Mouse (Mus musculus) cerebellum, adult 2 months (tissue): ENCODE measurements around the gene Cfap161. TPM values are rescaled to one million over a fixed set of nuclear protein-coding genes. Genes with fewer than 3 reads are reported as not detected.

Experiments
- DNase-seq, 2 experiments: peaks; one replicate each; pipeline ENCODE4 v3.0.0; 2021
- H3K27ac ChIP-seq: fragments of 200-500 bp; 2 replicates; pipeline ENCODE4 v1.5.1; 2012; ENCODE audit warnings: low read length, control low read depth, inconsistent platforms; ENCODE audit not compliant: insufficient read depth
- H3K27me3 ChIP-seq: fragments of 200-500 bp; 2 replicates; pipeline ENCODE4 v1.6.1; 2012; ENCODE audit warnings: inconsistent platforms, mild to moderate bottlenecking, low read length, moderate library complexity; ENCODE audit not compliant: control insufficient read depth, insufficient read depth
- H3K4me1 ChIP-seq: fragments of 200-500 bp; 2 replicates; pipeline ENCODE4 v1.6.1; 2011; ENCODE audit warnings: low read length; ENCODE audit not compliant: control insufficient read depth, insufficient read depth
- H3K4me3 ChIP-seq: fragments of 200-500 bp; replicated peaks from 2 replicates; pipeline ENCODE3; 2011; ENCODE audit warnings: mild to moderate bottlenecking, low read depth, low read length, control low read depth; ENCODE audit not compliant: insufficient read depth
- CTCF ChIP-seq: fragments of 200-500 bp; IDR thresholded peaks from 2 replicates; pipeline ENCODE4 v1.5.1; 2011; ENCODE audit warnings: low read depth, mild to moderate bottlenecking, control low read depth, low read length, moderate library complexity, borderline replicate concordance; ENCODE audit not compliant: insufficient read depth
- POLR2A ChIP-seq: fragments of 200-500 bp; IDR thresholded peaks from 2 replicates; pipeline ENCODE4 v1.6.1; 2011; ENCODE audit warnings: low read length, control low read depth, borderline replicate concordance; ENCODE audit not compliant: insufficient read depth
- WGBS: fragments of 180-500 bp; shearing (Covaris S2); methylation state at CpG from one replicate; pipeline ENCODE4 v1.1.7; 2018; 5-methylcytosine and 5-hydroxymethylcytosine counted together
- polyA plus RNA-seq: library from polyadenylated mRNA; depleted of rRNA; stranded (reverse); fragments of >200 nt; gene quantifications from 2 replicates; pipeline ENCODE4 v1.2.3, GENCODE M21; 2012

Gene Cfap161
- polyA plus RNA-seq, 1 experiment: 1.7 TPM

DNA sequence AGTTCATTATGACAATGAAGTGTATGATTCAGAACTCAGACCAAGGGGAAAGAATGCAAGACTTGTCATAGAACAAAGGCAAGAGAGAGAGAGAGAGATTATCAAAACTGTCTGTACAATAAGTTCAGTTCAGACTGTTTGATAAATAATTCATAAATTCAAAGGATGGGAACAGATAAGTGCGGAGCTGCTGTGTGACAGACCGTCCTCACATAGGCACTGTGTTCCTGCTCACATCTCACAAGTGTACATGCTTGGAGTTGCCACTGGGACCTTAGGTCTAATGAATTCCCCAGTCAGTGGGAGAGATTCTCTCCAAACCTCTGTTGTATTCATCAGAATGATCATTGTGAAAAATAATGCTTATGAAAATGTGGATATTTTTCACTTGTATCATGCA, 27.3 kb upstream of the Cfap161 start:
- 95% methylated on average over 2 of the region's 2 CpGs for WGBS

DNA sequence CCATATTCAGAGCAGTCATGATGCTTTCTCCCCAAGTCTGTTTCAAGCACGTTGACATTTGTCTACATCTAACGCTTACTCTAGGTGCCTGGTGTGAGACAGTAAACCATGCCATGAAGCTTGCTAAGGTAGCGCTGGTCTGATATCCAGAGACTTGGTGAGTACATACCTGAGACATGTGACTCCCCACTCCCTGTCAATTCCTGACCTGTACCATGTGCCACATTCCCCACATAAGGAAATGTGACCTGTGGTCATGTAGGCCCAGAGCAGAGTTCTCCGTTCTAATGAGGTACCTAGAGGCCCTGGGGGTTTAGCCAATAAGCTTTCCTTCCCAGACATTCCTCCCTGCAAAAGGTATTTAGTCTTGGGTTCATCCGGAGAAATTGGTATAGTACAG, 22.2 kb upstream of the Cfap161 start:
- no peak overlapping the region for H3K4me3 ChIP-seq
- peaks cover 9% of the 10 kb centered on the region for H3K4me1 ChIP-seq
- no peaks in the 10 kb centered on the region for H3K27me3 ChIP-seq
- no peak overlapping the region for H3K27ac ChIP-seq
- no peak for DNase-seq
- no peak for TF ChIP-seq POLR2A
- TF ChIP-seq CTCF: no peak
- WGBS: 97% methylated on average over 5 of the region's 5 CpGs

More for the DNA sequence above, 27.3 kb upstream of the Cfap161 start:
- Histone ChIP-seq H3K4me3 (no peak overlapping the region), H3K27me3 (no peaks in the 10 kb centered on the region), H3K4me1 (no peaks in the 10 kb centered on the region), H3K27ac (no peak overlapping the region)
- TF ChIP-seq POLR2A (no peak), CTCF (no peak)
- DNase-seq: no peak

DNA sequence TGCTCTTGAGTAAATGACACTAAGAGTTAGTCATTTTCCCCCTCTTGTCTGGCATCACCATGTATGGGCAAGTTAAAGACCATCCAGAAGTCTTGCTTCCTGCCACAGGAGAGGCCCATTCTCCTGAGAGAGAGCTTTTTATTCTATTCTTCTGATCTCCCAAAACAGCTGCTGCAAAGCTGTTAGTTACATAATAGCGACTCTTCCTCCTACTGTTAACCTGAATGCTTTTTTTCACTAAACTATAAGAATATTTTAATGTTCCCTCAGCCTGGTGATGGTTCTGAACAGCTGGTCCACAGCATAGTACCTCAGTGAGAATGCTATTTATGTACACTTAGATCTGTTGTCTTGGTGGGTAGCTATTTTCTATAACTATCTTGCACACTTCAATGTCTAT, 21.0 kb upstream of the Cfap161 start:
- no peak for DNase-seq
- WGBS: 93% methylated on average over 1 of the region's 1 CpGs
- TF ChIP-seq POLR2A (no peak), CTCF (no peak)
- H3K27ac ChIP-seq: no peak overlapping the region
- no peak overlapping the region for H3K4me3 ChIP-seq
- H3K4me1 ChIP-seq: peaks cover 9% of the 10 kb centered on the region
- H3K27me3 ChIP-seq: no peaks in the 10 kb centered on the region

DNA sequence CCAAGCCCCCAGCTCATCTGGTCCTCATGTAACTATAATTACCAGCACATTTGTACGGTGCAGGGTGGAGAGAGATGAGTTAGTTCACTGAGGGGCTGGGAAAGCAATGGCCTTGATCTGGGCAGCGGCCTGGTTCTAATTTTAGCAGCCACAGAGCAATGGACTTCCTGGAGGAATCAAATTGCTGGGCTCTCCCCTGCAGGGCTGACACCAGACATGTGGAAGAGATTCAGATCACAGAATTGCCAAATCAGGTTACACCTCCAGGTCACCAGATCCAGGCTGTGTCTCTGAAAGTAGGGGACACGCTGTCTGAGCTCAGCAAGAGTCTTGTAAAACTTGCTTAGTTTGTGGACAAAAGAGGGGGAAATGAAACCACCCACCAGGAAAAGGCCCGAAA, 19.3 kb upstream of the Cfap161 start:
- peak; percentile 59 to 74 for DNase-seq
- TF ChIP-seq POLR2A: no peak
- no peak for TF ChIP-seq CTCF
- Histone ChIP-seq H3K4me3 (no peak overlapping the region), H3K4me1 (peaks cover 17% of the 10 kb centered on the region), H3K27me3 (no peaks in the 10 kb centered on the region), H3K27ac (no peak overlapping the region)
- 5% methylated on average over 4 of the region's 4 CpGs for WGBS

DNA sequence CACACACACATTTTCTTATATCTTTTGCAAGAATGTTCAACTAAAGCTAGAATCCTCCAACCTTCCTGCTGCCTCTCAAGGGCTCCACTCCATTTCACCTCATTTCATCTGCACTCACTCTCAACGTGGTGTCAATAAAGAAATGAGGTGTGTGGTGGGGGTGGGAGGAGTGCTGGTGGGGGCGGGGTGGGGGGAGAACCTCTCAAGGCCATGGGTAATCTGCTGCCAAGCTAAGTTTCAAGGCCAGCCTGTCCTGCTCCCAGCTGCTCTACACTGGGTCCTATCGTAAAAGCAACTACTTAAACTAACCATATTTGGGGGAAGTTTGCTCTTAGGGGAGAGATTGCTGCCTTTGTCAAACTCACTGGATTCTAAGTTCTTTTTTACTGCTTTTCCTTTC, 18.8 kb upstream of the Cfap161 start:
- no peak for TF ChIP-seq CTCF
- no peak for TF ChIP-seq POLR2A
- Histone ChIP-seq H3K4me3 (no peak overlapping the region), H3K27ac (no peak overlapping the region), H3K4me1 (peaks cover 18% of the 10 kb centered on the region), H3K27me3 (no peaks in the 10 kb centered on the region)
- no peak for DNase-seq
- 69% methylated on average over 3 of the region's 3 CpGs for WGBS

DNA sequence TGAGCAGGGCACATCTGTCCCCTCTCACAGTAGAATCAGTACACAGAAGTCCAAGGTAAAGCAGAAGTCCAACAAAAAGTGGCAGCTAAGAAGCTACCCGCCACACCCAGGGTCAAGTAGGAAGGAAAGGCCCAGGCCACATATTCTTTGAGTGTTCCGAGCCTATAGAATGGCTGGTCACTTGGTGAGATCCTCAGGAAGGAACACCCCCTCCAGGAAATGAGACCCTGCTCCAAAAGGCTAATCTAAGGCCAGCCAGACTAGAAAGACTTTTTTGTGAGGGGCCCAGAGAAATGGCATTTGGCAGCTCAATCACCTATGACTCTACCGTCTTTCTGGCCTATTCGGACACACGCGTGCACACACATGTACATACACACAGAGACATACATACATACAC, 18.3 kb upstream of the Cfap161 start:
- Histone ChIP-seq H3K27me3 (no peaks in the 10 kb centered on the region), H3K4me1 (peaks cover 23% of the 10 kb centered on the region), H3K27ac (no peak overlapping the region), H3K4me3 (no peak overlapping the region)
- no peak for DNase-seq
- TF ChIP-seq POLR2A (no peak), CTCF (no peak)
- 98% methylated on average over 6 of the region's 6 CpGs for WGBS

DNA sequence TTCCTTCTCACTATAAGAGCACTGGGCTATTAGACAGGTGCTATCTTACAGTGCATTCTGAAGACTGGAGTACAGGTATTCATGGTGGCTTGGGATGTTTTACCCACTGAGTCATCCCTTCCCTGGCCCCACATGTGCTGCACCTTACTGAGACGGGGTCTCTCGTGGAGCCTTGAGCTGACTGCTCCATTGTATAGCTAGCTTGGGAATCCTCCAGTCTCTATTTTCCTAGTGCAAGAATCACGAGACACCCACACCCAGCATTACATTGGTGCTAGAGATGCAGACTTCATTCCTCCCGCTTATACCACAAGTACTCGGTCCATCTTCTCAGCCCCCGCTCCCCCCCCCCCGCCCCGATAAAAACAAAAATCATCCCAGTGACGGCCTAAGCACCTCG, 17.9 kb upstream of the Cfap161 start:
- Histone ChIP-seq H3K4me3 (no peak overlapping the region), H3K4me1 (peaks cover 27% of the 10 kb centered on the region), H3K27me3 (no peaks in the 10 kb centered on the region), H3K27ac (no peak overlapping the region)
- WGBS: 96% methylated on average over 10 of the region's 10 CpGs
- DNase-seq: no peak
- TF ChIP-seq POLR2A: no peak
- TF ChIP-seq CTCF: no peak

DNA sequence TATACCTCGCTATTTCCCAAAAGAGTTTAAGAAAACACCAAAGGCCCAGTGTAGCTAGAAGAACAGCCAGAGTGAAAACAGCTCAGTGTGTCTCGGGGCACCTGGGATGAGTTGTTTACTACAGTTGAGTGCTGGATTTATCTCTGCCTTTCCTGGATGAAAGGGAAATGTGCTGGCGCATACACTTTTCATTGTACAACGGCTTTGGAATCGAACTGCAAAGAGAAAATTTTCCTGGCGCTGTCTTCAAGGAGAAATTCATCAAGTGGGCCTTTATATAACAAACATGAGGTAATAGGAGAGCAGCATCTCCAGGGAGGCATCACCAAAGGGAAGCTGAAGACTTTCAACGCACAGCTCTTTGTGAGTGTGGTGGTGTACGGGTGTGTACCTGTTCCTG, 17.2 kb upstream of the Cfap161 start:
- WGBS: 94% methylated on average over 8 of the region's 8 CpGs
- Histone ChIP-seq H3K4me3 (no peak overlapping the region), H3K4me1 (peaks cover 34% of the 10 kb centered on the region), H3K27me3 (no peaks in the 10 kb centered on the region), H3K27ac (no peak overlapping the region)
- DNase-seq: no peak
- TF ChIP-seq CTCF (no peak), POLR2A (no peak)
